In genomic region chr3:65378724-65379123, GRCm38 (mm10) we compare ENCODE assay signal across 20 mouse cellular contexts. TPM values are rescaled to one million over a fixed set of nuclear protein-coding genes. Genes with fewer than 3 reads are reported as not detected.
DNase-seq lines count a peak whose midpoint lies in the region; ATAC-seq and TF ChIP-seq lines count a peak whose summit lies in the region.
"Had no signal": no experiment of that assay in that cellular context is flagged by ENCODE, and none has a peak within 500 bp of the region (broad histone marks: within the 10 kb centered on the region; RNA-seq: fewer than 3 reads in every experiment).

No protein-coding gene starts in this region.

- in situ Hi-C loops in CH12.LX (cut with MboI; ENCODE audit: low pct_ligation_motif_present, low pct_unique_long_range_greater_than_20kb, low sequenced_read_pairs), result loop anchor here (25.0 kb wide), 1 partner anchor 284 kb away; the partner anchor contains the start of gene Lekr1

- dilution Hi-C loops in CH12.LX (cut with MboI; ENCODE audit: extremely low pct_ligation_motif_present, extremely low pct_unique_long_range_greater_than_20kb, low sequenced_read_pairs), result no loop called here

- no peaks in the 10 kb centered on the region for H3K9me3 ChIP-seq in lung, postnatal 0 days (ENCODE audit: low read length)
- H3K9me3 ChIP-seq in CH12.LX (replicated peaks; ENCODE audit: low read length), result no peaks in the 10 kb centered on the region
- H3K9me3 ChIP-seq: embryonic facial prominence, embryonic 10.5 days; embryonic facial prominence, embryonic 12.5 days; forebrain, embryonic 13.5 days; forebrain, embryonic 15.5 days had no signal

- DNase-seq in lung, postnatal 0 days (ENCODE audit: low spot score), result peak; percentile 73
- no peak for DNase-seq in lung, postnatal 14 days
- DNase-seq in 416B (ENCODE audit: low read depth) (peak; percentile 54), CH12.LX (ENCODE audit: extremely low read depth) (no peak)
- no peak for DNase-seq in cerebellum, postnatal 14 days
- DNase-seq: adrenal gland, adult 2 months; adrenal gland, postnatal 10 days; adrenal gland, postnatal 25 days; B cell, adult 2 months; cerebellum, adult 11 months; cerebellum, adult 18-20 months; cerebellum, adult 8-10 months; cerebellum, adult 9-11 months; cerebellum, postnatal 25 days; forebrain, postnatal 0 days had no signal

- no peak overlapping the region for H3K4me3 ChIP-seq in lung, postnatal 0 days (ENCODE audit: low read depth, low read length)
- no peak overlapping the region for H3K4me3 ChIP-seq in CH12.LX (replicated peaks in 1 of 3; ENCODE audit: low read depth in 2 of 3, low read length in 2 of 3, poor library complexity in 1 of 3)
- H3K4me3 ChIP-seq: embryonic facial prominence, embryonic 10.5 days; embryonic facial prominence, embryonic 12.5 days; forebrain, embryonic 13.5 days; forebrain, embryonic 15.5 days had no signal

- TF ChIP-seq CTCF in lung, postnatal 0 days (IDR thresholded peaks at IDR 0.05), result no peak
- no peak for TF ChIP-seq CTCF in CH12.LX (conservative IDR thresholded peaks at IDR 0.05 in 1 of 2, IDR thresholded peaks at IDR 0.05 in 1 of 2; ENCODE audit: low read depth in 2 of 2, low read length in 2 of 2)

- peak; percentile 78 for ATAC-seq in lung, postnatal 0 days
- ATAC-seq: CD4-positive, CD25-positive, alpha-beta regulatory T cell, adult 4 months; forebrain, embryonic 13.5 days; forebrain, embryonic 15.5 days; forebrain, postnatal 0 days had no signal

- no peak for TF ChIP-seq EP300 in lung, postnatal 0 days (IDR thresholded peaks at IDR 0.05)
- TF ChIP-seq EP300 in CH12.LX (IDR thresholded peaks at IDR 0.05; ENCODE audit: low read length), result no peak

- H3K27me3 ChIP-seq in lung, postnatal 0 days (replicated peaks; ENCODE audit: insufficient read depth, low read length), result no peaks in the 10 kb centered on the region
- H3K27me3 ChIP-seq in CH12.LX (replicated peaks), result no peaks in the 10 kb centered on the region
- H3K27me3 ChIP-seq: embryonic facial prominence, embryonic 12.5 days; forebrain, embryonic 13.5 days; forebrain, embryonic 15.5 days had no signal

- no peak overlapping the region for H3K4me2 ChIP-seq in lung, postnatal 0 days (replicated peaks; ENCODE audit: low read depth, low read length)
- H3K4me2 ChIP-seq in CH12.LX (ENCODE audit: insufficient read depth, low read depth, poor library complexity, severe bottlenecking), result no peak overlapping the region
- H3K4me2 ChIP-seq: embryonic facial prominence, embryonic 12.5 days; forebrain, embryonic 13.5 days; forebrain, embryonic 15.5 days had no signal

- no peak overlapping the region for H3K27ac ChIP-seq in lung, postnatal 0 days (ENCODE audit: low read length)
- H3K27ac ChIP-seq in CH12.LX (ENCODE audit: insufficient read depth, low read depth), result no peak overlapping the region
- H3K27ac ChIP-seq: embryonic facial prominence, embryonic 10.5 days; embryonic facial prominence, embryonic 12.5 days; forebrain, embryonic 13.5 days; forebrain, embryonic 15.5 days had no signal

- H3K9ac ChIP-seq in lung, postnatal 0 days (replicated peaks; ENCODE audit: low read depth), result no peak overlapping the region
- no peak overlapping the region for H3K9ac ChIP-seq in CH12.LX (ENCODE audit: insufficient read depth, low read depth)
- H3K9ac ChIP-seq: embryonic facial prominence, embryonic 12.5 days; forebrain, embryonic 13.5 days; forebrain, embryonic 15.5 days; forebrain, postnatal 0 days had no signal

- H3K36me3 ChIP-seq in lung, postnatal 0 days (ENCODE audit: insufficient read depth, low read length), result peaks cover 19% of the 10 kb centered on the region; the same call in 1 of the 2 replicates
- H3K36me3 ChIP-seq in CH12.LX (replicated peaks in 1 of 2; ENCODE audit: control insufficient read depth in 1 of 2, insufficient read depth in 1 of 2, low read length in 1 of 2), result peaks cover 30 to 81% of the 10 kb centered on the region in 2 experiments

- TF ChIP-seq POLR2A in CH12.LX (IDR thresholded peaks at IDR 0.05; ENCODE audit: low read depth, low read length), result no peak

- H3K79me2 ChIP-seq in CH12.LX (replicated peaks; ENCODE audit: control insufficient read depth, extremely low read depth, insufficient read depth, poor library complexity, severe bottlenecking), result peaks cover 5% of the 10 kb centered on the region; the same call in 1 of the 2 replicates

- no peaks in the 10 kb centered on the region for H3K4me1 ChIP-seq in lung, postnatal 0 days (ENCODE audit: insufficient read depth, low read depth, low read length)
- H3K4me1 ChIP-seq in CH12.LX (ENCODE audit: control insufficient read depth in 1 of 2, insufficient read depth in 2 of 2), result no peaks in the 10 kb centered on the region
- H3K4me1 ChIP-seq: embryonic facial prominence, embryonic 12.5 days; forebrain, embryonic 13.5 days; forebrain, embryonic 15.5 days had no signal

- TF ChIP-seq RAD21 in CH12.LX (IDR thresholded peaks at IDR 0.05; ENCODE audit: low read depth, low read length), result no peak

TF ChIP-seq in CH12.LX, 34 proteins besides CTCF, POLR2A, EP300 and RAD21:
- TF ChIP-seq USF2 (conservative IDR thresholded peaks at IDR 0.05; ENCODE audit: low read depth, low read length), result no peak
- TF ChIP-seq POLR2AphosphoS2 (IDR thresholded peaks at IDR 0.05; ENCODE audit: low read depth, low read length), result peak; percentile 53; the same call in 1 of the 2 replicates
- no peak for TF ChIP-seq BHLHE40 (IDR thresholded peaks at IDR 0.05; ENCODE audit: low read depth, low read length)

RNA-seq across cellular contexts. Expression of gene Ssr3, which starts 13.7 kb away (rescaled TPM):
- polyA plus RNA-seq in lung, postnatal 0 days (2015; fragmentation: Nextera tagmentation; extraction: Ambion mirVana), result 180 TPM in 2 replicates
- total RNA-seq in CH12.LX (2012; rRNA removed) (118 and 132 TPM in 2 replicates), CH12.LX (2014; rRNA removed) (222 and 227 TPM in 2 replicates)
- 163 and 165 TPM in 2 replicates for polyA plus RNA-seq in CH12.LX (2012; ENCODE audit: insufficient read length, low read depth)

Comparison
In these comparisons a context has a peak if more than half of its experiments do, and no peak if none do; other contexts are left out.
1. DNase-seq: peak in lung, postnatal 0 days (single experiment) and 416B (single experiment); none in lung, postnatal 14 days (single experiment), CH12.LX (single experiment) and cerebellum, postnatal 14 days (0 of 2).